Mouse (Mus musculus): ENCODE measurements around the gene Prr15.

Gene Prr15

GRCm38 (mm10) chr6:54333116-54333651, 7.5 kb downstream of the Prr15 start:
- no peak for DNase-seq

GRCm38 (mm10) chr6:54333652-54334396, 8.2 kb downstream of the Prr15 start:
- peak; percentile 87 for DNase-seq

DNA sequence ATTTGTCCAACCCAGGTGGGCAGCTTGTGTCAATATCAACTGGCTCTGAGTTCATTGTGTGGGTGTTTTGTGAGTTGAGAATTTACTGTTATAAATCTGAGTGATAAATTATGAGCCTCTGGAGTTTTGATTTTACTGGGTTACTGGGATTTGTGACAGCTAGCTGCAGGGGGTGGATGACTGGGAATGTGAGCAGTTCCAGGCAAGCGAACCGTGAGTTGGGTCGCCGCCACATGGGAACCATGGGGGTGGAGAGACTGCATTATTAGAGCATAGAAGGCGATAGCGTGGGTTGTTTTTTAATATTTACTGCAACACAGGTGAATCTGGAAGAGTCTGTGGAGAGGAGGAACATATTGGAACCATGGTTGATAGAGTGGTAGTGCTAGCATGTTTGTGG, 11.7 kb downstream of the Prr15 start:
- DNase-seq: peak; percentile 72

DNA sequence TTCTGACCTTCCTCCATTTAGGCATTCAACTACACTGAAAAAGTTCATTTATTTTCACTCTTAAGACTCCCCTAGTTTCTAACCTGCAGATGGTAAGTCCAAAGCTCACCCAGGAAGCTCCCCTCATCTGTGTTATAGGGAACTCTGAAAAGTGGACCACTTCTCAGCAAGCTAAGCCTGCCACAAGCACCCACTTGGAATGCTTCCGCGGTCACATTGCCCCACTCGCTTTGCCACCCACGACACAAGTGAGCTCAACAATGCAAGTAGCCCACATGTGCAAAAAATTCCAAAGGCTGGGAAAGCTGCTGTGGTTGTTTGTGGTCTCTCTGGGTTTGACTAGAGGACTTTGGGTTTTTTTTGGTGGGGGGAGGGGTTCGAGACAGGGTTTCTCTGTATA, 15.5 kb downstream of the Prr15 start:
- DNase-seq: no peak

DNA sequence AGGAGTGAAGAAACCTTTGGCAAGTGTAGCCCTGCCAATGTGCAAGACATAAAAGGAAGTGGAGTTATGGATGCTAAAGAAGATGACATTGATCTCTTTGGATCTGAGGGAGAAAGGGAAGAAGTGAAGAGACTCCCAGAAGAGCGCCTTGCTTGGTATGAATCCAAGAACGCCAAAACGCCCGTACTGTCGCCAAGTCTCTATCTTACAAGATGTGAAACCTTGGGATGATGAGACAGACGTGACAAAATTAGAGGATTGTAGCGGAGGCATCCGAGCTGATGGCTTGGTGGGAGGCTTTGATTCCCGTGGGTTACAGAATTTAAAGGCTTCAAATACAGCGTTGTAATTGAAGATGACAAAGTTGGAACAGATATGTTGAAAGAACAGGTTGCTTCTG, 16.6 kb downstream of the Prr15 start:
- DNase-seq: no peak

DNA sequence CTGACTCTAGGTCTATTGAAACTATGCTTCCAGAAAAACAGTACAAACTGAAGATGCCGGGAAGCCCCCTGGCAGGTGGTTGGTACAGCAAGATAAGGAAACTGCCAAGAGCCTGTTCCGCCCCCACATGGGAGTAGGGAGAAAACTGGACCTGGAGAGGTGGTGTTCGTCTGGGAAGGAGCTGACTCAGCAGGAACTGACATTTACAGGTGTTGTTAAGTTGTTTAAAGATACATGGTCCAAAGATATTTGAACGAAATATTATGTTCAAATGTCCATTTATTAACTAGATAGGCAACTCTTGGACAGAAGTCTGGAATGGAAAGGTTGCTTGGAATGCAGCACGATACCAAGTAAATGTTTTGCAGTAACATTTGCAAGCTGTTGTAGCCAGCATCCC, 26.2 kb downstream of the Prr15 start:
- DNase-seq: no peak

- no peak for DNase-seq
These were observed 27.5 kb downstream of the Prr15 start for GRCm38 (mm10) chr6:54352931-54353690.

DNA sequence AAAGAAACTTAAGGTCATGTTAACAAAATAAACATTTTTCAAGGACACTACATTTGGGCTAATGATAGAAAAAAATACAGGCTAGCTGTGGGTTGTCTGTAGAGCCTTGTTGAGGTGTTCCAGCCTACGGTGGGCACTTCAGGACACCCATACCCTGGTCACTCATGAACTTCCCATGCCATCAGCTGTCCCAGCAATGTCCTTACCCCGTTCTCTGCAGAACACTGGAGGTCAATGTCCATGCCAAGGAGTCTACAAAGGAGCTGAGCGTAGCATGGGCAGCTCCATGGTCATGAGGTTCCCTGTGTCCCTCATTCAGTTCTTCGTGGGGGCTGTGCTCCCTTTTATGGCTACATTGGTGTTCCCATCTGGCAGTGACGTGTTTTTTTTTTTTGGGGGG, 28.1 kb downstream of the Prr15 start:
- no peak for DNase-seq

DNA sequence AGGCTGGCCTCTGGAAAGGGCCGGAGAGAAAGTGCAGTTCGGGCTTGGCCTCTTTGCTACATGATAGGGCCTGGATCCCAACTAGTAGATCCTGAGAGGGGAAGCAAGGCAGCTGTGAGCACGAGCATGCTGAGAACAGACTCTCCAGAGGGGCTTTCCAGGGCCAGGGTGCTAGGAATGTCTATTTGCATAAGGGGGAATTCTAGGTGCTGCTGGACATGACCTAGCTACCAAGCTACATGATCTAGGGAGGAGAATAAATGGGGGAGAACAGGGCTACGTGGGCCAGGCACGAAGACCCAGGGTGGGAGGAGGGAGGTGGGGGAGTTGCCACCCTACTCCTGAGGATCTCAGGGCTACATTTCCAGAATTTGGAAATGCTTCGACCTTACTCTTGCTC, 30.0 kb downstream of the Prr15 start:
- no peak for DNase-seq

DNA sequence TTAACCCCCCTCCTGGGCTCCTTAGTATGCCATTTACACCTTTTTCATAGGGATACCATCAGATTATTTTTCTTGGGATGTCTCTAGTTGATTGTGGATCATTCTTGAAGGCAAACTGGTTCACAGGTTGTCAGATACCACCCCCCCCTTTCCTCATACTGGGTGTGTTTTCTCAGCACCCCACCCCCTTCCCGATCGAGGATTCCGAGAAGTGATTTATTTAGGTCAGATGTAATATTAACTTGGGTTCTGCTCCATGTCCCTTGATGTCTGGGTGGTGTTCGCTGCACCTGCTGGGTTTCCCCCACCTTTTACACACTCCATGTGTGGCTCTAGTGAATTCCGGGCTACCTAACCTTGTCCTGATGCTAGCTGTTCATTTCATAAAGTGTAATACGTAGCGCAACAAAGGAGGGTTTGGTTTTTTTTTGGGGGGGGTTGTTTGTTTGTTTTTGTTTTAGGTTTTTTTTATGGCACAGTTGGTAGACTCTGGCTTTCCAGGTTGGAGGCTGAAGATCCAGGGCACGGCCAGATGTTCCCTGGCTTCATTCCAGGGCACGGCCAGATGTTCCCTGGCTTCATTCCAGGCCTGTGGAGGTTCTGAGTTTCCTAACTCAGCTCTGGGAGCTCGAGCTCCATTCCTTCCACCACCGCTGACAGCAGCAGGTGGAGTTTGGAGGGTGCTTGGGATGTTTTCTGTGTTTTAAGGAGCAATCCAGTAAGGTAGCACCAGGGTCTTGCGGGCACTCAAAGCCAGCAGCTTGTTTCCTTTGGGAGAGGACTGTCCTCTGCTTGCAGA, 37.1 kb downstream of the Prr15 start:
- no peak for DNase-seq

DNA sequence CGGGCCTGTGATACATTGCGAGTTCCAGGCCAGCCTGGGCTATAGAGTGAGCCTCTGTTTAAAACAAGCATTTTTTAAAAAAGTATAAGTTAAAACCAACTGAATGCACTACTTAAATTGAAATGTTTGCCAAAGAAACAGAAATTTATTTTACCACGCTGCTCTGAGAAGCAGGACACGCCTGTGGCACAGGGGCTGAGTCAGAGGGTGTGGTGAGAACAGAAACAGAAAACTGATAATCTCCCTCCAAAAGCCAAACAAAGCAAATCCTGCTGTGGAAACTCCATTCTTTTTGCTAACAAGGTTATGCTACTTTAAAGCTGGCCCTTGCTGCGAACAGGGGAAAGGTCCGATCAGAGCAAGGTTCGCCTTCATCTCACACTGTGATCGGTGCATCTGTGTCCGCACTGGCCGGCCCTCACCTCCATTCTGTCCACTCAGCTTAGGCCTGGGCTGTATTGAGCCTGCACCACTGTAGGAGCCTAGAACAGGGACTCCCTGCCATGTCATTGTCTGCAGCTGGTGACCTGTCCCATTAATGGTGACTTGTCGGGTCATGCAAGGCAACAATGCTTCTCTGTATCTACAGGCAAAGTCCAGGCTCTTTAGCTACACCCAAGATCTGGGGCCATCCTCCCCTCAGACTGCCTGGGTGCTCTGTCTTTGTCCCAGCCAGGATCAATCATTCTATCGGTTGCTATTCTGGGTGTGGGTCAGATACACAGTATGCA, 38.9 kb downstream of the Prr15 start:
- no peak for DNase-seq

DNA sequence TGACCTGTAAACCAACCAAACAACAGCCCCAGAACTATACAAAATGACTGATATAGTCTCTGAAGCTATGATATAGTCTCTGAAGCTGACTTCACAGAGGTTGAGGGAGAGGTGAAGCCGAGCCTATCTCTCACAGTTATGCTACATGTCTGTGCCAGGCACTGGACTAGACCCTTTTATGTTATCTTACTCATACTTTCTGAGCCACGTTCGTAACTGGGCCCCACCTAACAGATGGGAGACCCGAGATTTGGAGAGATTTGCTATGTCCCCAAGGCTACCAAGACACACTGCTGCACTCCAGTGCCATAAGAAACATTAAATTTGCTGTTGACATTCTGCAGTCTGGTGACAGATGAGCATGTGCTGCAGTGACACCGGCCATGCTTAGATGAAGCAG, 41.0 kb downstream of the Prr15 start:
- no peak for DNase-seq

GRCm38 (mm10) chr6:54368071-54368470, 42.4 kb downstream of the Prr15 start:
- peak; percentile 38 for DNase-seq

DNA sequence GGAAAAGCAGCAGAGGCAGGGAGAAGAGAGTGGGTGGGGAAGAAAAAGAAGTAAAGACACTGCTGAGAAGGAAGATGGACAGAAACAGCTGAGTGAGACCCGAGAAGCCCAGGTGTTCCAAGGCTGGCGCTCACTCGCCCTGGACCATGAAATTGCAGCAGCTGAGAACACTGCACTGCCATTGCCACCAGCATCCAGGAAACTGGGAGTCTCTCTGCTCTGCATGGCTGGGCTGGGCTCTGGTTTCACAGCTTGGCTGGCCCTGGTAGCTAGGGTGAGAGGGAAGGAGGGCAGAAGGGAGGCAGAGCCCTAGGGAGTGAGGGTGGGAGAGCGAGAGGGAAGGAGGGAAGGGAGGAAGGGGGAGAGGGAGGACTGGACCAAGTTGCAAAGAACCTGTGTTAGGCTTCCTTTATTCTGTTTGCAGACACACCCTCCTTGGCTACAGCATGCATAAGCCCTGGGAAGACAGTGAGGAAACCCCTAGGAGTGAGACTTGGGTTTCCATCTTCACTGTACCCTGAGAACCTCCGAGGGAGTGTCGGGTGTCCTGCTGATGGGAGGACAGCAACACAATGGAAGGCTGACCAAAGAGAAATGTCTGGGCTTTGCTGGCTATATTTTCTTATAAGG, 44.4 kb downstream of the Prr15 start:
- no peak for DNase-seq

DNA sequence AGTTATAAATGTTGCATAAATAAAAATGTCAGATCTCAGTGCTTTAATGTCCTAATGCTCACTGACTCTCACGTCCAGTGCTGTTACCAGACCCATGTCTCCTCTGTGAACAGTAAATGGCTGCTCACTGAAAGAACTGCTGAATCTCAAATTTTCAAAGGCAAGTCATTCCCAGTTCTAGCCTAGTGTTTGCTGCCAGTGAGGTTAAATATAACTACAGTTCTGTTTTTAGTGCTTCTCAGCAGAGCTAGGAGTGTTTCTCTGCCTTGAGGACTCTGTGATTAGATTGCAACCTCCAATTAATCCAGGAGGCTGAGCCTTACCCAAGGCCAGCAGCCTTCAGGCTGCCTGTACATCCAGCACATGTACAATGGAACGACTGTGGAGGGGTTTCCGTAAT, 46.2 kb downstream of the Prr15 start:
- DNase-seq: no peak

DNA sequence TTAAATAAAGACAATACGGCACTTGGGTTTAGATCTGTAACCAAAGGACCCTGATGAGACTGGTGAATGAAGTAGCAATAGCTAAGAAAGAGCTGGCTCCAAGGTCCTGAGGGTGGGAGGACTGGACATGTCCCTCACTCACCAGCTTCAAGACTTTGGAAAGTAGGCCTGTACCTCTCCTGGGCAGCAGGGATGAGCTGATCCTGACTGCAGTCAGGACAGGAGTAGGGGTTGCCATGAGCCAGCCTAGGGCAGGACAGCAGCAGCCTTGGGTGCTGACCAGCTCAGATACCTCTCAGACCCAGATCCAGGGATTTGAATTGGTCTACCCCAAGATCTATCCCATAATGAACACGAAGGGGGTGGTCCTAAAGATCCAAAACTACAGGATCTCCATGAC, 53.7 kb downstream of the Prr15 start:
- no peak for DNase-seq

Measured in cerebellum, adult 11-12 months (tissue).